Mouse (Mus musculus) ES-E14 (cell line): ENCODE results near the gene Nanos2.

ENCODE experiments used
- MAFK ChIP-seq: IDR thresholded peaks from 2 replicates; pipeline ENCODE4 v1.6.1; 2014; ENCODE audit warnings: mild to moderate bottlenecking, low read depth, low read length, inconsistent platforms; ENCODE audit not compliant: insufficient read depth
- ZC3H11A ChIP-seq: IDR thresholded peaks from 2 replicates; pipeline ENCODE4 v1.6.1; 2012; ENCODE audit warnings: low read depth, mild to moderate bottlenecking, inconsistent platforms, low read length, borderline replicate concordance

GRCm38 (mm10) chr7:18963294-18963843 is 23.8 kb upstream of the Nanos2 start:
- TF ChIP-seq ZC3H11A, result no peak
- TF ChIP-seq MAFK, result no peak
